Mouse (Mus musculus) G1E (cell line): ENCODE measurements around the gene Car7.

Experiments used
- CTCF ChIP-seq: IDR thresholded peaks from 2 replicates; pipeline ENCODE4 v1.5.1; 2012; ENCODE audit warnings: low read depth, low read length, inconsistent platforms, mixed read lengths
- GATA1 ChIP-seq: IDR thresholded peaks from 2 replicates; pipeline ENCODE4 v1.6.1; 2012; ENCODE audit warnings: borderline replicate concordance, low read length, inconsistent platforms, mixed read lengths
- GATA2 ChIP-seq: IDR thresholded peaks from 2 replicates; pipeline ENCODE4 v1.6.1; 2012; ENCODE audit warnings: low read depth, low read length, inconsistent platforms, borderline replicate concordance
- POLR2AphosphoS5 ChIP-seq: IDR thresholded peaks from 2 replicates; pipeline ENCODE4 v1.6.1; 2012; ENCODE audit warnings: low read depth, low read length, inconsistent platforms; ENCODE audit not compliant: insufficient replicate concordance
- TAL1 ChIP-seq: conservative IDR thresholded peaks from 2 replicates; pipeline ENCODE4 v1.6.1; 2012; ENCODE audit warnings: low read depth, low read length, inconsistent platforms, mixed read lengths

- no peak for TF ChIP-seq CTCF
- TF ChIP-seq GATA1, result no peak
- TF ChIP-seq TAL1, result no peak
- TF ChIP-seq GATA2, result no peak
- no peak for TF ChIP-seq POLR2AphosphoS5
Measured at GRCm38 (mm10) chr8:104560731-104561130, 26.2 kb downstream of the Car7 start.
